Mouse (Mus musculus) hindbrain, embryonic 14.5 days (tissue): Measurements from ENCODE around the gene Slc25a36. TPM values are rescaled to one million over a fixed set of nuclear protein-coding genes. Genes with fewer than 3 reads are reported as not detected.

ENCODE experiments used
- ATAC-seq: fragments of 200-750 bp; cut with Nextera tagmentation; 2 replicates; pipeline ENCODE4 v1.8.0; 2017; ENCODE audit warnings: moderate number of reproducible peaks, mild to moderate bottlenecking, moderate TSS enrichment, moderate library complexity; ENCODE audit not compliant: low FRiP score
- DNase-seq: peaks from one replicate; pipeline ENCODE4 v3.0.0-alpha.2; 2015; ENCODE audit warnings: low spot score
- H3K27ac ChIP-seq: fragments of 300-500 bp; sonication (generic); 2 replicates; pipeline ENCODE4 v1.5.1; 2014; ENCODE audit warnings: mild to moderate bottlenecking, moderate library complexity
- H3K27me3 ChIP-seq: fragments of 300-500 bp; sonication (generic); 2 replicates; pipeline ENCODE4 v1.6.1; 2014; ENCODE audit warnings: mild to moderate bottlenecking, low read length, mixed read lengths; ENCODE audit not compliant: control insufficient read depth, insufficient read depth
- H3K36me3 ChIP-seq: fragments of 300-500 bp; sonication (generic); replicated peaks from 2 replicates; pipeline ENCODE4 v1.6.1; 2014; ENCODE audit not compliant: control insufficient read depth, insufficient read depth
- H3K4me1 ChIP-seq: fragments of 300-500 bp; sonication (generic); replicated peaks from 2 replicates; pipeline ENCODE4 v1.6.1; 2014; ENCODE audit warnings: antibody characterized with exemption, low read length, mixed read lengths; ENCODE audit not compliant: control insufficient read depth, insufficient read depth
- H3K4me2 ChIP-seq: fragments of 300-500 bp; sonication (generic); replicated peaks from 2 replicates; pipeline ENCODE4 v1.6.1; 2014; ENCODE audit warnings: mild to moderate bottlenecking, moderate library complexity
- H3K4me3 ChIP-seq: fragments of 300-500 bp; sonication (generic); replicated peaks from 2 replicates; pipeline ENCODE4 v1.5.1; 2014; ENCODE audit warnings: mild to moderate bottlenecking, low read length
- H3K9ac ChIP-seq: fragments of 300-500 bp; sonication (generic); 2 replicates; pipeline ENCODE4 v1.6.1; 2014
- H3K9me3 ChIP-seq: fragments of 300-500 bp; sonication (generic); 2 replicates; pipeline ENCODE4 v1.6.1; 2016; ENCODE audit warnings: low read length; ENCODE audit not compliant: control insufficient read depth
- WGBS: fragments of 180-500 bp; shearing (Covaris S2); extraction: QIAGEN DNeasy Blood & Tissue Kit; methylation state at CpG from one replicate; pipeline ENCODE4 v1.1.7; 2014; 5-methylcytosine and 5-hydroxymethylcytosine counted together
- polyA plus RNA-seq: library from polyadenylated mRNA; unstranded; fragments of >200 nt; fragmentation: Nextera tagmentation; extraction: Ambion mirVana; gene quantifications from 2 replicates; pipeline ENCODE4 v1.2.1, GENCODE M21; 2014

Gene Slc25a36
- polyA plus RNA-seq, 1 experiment from 2014 or later = 99.2 TPM

DNA sequence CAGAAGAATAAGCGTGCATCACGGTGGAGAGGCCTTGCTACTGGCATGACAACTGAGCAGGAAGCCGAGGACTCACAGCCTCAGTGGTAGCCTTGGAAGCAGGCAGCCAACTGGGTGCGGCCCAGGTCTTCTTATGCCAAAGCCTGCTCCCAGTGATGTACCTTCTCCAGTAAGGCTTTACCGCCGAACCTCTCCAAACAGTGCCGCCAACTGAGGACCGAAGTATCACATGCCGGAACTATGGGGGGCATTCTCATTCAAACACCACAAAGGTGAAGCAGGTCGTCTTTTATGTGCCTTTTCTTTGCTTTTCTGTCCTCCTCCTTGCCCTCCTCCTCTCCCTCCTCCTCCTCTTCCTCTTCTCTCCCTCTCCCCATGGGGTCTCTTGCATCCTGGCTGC is 3.3 kb upstream of the Slc25a36 start:
- WGBS = 84% methylated on average over 10 of the region's 10 CpGs
- DNase-seq = no peak

DNA sequence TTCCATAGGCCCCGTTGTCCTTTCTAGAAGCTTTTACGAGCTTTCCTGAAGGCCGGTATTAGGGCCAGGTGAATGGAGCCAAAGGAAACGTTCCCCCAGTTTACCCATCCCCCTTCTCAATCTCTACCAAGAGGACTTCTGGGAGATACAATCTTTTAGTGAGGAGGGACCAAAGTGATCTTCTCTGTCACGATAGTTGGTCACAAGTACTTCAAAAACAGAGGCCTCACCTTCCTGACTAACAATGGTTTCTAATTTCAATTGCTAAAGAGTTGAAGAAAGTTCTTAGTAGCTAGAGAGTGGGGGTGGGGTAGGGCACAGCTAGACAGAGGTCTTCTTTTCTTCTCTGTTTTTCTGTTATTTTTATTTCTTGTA is 2.6 kb upstream of the Slc25a36 start:
- 36% methylated on average over 5 of the region's 5 CpGs for WGBS
- H3K9ac ChIP-seq = no peak overlapping the region

More for the DNA sequence above, 3.3 kb upstream of the Slc25a36 start:
- H3K9ac ChIP-seq = no peak overlapping the region
- H3K27ac ChIP-seq = no peak overlapping the region
- ATAC-seq = no peak
- H3K9me3 ChIP-seq = no peaks in the 10 kb centered on the region
- H3K4me2 ChIP-seq = no peak overlapping the region
- H3K4me3 ChIP-seq = no peak overlapping the region
- H3K36me3 ChIP-seq = no peaks in the 10 kb centered on the region
- H3K27me3 ChIP-seq = no peaks in the 10 kb centered on the region
- H3K4me1 ChIP-seq = peaks cover 5% of the 10 kb centered on the region

DNA sequence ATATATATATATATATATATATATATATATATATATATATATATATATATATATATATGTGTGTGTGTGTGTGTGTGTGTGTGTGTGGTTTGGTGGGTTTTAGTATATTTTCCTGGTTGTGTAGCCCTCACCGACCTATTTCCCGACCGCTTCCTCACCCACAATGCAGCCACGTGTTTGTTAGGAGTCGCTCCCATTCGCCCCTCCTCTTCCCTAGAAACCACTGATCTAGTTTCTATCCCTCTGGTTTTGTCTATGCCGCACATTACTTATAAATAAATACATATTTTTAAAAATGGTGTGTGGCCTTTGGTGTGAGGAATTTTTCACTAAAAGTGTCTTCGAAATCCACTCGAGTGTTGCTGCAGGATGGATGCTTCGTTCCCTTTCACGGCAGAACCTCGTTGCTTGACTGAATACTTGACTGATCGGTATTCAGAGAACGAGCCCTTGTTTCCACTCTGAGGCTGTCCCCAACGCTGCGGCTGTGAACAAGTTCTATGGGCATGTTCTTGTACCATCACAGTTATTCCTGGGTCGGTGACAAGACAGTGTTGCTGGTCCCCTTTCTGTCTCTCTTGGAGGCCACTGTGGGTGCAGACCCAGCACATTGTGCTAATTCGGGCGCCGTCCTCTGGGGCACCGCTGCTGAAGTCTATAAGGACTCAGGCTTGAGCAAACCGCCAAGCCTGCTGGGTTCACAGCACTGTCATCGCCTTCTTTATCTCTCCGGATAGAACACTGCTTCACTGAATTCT is 2.0 kb upstream of the Slc25a36 start:
- no peak overlapping the region for H3K27ac ChIP-seq
- H3K9ac ChIP-seq = no peak overlapping the region
- no peak overlapping the region for H3K4me2 ChIP-seq
- H3K36me3 ChIP-seq = no peaks in the 10 kb centered on the region
- no peak for DNase-seq
- H3K4me1 ChIP-seq = peaks cover 13% of the 10 kb centered on the region
- 63% methylated on average over 24 of the region's 24 CpGs for whole genome bisulfite sequencing
- H3K4me3 ChIP-seq = no peak overlapping the region
- no peaks in the 10 kb centered on the region for H3K27me3 ChIP-seq
- no peaks in the 10 kb centered on the region for H3K9me3 ChIP-seq
- ATAC-seq = no peak

More for the DNA sequence above, 2.6 kb upstream of the Slc25a36 start:
- no peak overlapping the region for H3K4me2 ChIP-seq
- H3K27ac ChIP-seq = no peak overlapping the region
- H3K36me3 ChIP-seq = no peaks in the 10 kb centered on the region
- H3K4me1 ChIP-seq = peaks cover 13% of the 10 kb centered on the region
- H3K9me3 ChIP-seq = no peaks in the 10 kb centered on the region
- DNase-seq (no peak), ATAC-seq (no peak)
- no peaks in the 10 kb centered on the region for H3K27me3 ChIP-seq
- H3K4me3 ChIP-seq = no peak overlapping the region

DNA sequence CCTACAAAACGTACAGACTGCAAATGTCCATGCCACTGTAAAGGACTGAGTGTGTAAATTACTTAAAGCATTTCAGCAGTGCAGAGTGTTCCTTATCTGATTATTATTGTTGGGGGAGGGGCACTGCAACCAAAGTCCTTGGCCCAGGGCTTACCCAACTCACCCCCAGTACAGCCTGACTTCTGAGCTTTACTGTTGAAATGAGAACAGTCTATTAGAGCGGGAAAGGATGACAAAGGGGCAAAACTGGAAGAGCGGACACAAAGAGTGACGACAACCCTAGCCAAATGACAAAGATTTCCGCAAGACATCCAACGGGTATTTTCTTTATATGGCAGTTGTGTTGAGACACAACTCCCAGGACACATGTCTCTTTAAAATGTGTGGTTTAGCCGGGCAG is 1.3 kb upstream of the Slc25a36 start:
- DNase-seq = no peak
- peaks cover 13% of the 10 kb centered on the region for H3K4me1 ChIP-seq
- no peak overlapping the region for H3K4me2 ChIP-seq
- no peaks in the 10 kb centered on the region for H3K9me3 ChIP-seq
- H3K27me3 ChIP-seq = no peaks in the 10 kb centered on the region
- 88% methylated on average over 7 of the region's 7 CpGs for WGBS
- no peak for ATAC-seq
- no peak overlapping the region for H3K27ac ChIP-seq
- H3K9ac ChIP-seq = no peak overlapping the region
- H3K36me3 ChIP-seq = no peaks in the 10 kb centered on the region
- H3K4me3 ChIP-seq = no peak overlapping the region

DNA sequence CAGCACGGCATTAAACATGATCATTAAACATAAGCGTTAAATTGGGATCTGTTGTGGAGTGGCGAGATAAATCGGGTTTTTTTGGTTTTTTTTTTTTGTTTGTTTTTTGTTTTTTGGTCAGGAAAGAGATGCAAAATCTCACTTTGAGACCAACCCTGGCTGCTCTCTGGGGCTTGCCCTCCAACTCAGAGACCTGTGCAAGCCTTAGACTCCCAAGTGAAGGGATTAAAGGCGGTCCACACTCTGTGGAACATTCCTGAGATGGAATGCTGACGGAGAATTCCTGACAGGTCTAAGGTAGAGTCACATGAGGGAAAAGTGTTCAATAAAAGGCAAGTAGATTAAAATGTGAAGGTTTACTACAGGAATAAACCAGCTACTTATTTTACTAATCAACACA is 549 bp upstream of the Slc25a36 start:
- Histone ChIP-seq H3K4me3 (peak overlapping the region; percentile 82), H3K27ac (peak overlapping the region; percentile 88), H3K9ac (peak overlapping the region; percentile 56), H3K4me2 (peak overlapping the region; percentile 61), H3K36me3 (no peaks in the 10 kb centered on the region), H3K27me3 (no peaks in the 10 kb centered on the region), H3K9me3 (no peaks in the 10 kb centered on the region), H3K4me1 (peaks cover 13% of the 10 kb centered on the region)
- ATAC-seq (no peak), DNase-seq (peak; percentile 28)
- WGBS = 9% methylated on average over 6 of the region's 6 CpGs

DNA sequence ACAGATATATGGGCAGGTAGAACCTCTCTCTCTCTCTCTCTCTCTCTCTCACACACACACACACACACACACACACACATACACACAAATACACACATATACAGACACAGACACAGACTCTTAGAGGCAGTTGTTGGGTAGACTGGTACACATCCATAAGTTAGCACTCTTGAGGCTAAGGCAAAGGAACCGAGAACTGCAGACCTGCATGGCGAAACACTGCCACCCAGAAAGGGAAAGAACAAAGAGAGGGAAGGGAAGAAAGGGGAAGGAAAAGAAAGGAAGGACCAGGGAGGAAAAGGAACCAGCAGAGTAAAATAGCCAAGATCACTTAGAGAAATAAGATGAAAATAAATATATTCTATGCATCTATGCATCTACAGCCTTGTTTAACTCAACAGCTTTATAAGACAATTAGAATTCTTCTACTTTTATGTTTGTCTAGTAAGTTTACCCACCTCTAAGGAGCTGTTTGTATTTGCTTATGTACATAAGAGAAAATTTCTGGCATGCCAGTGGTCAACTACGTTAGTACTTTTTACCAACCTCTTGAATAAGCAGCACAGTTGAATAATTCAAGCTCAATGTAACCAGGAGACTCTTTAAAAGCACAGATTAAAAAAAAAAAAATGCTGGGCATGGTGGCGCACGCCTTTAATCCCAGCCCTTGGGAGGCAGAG is 4.3 kb downstream of the Slc25a36 start:
- DNase-seq (no peak), ATAC-seq (no peak)
- H3K27ac ChIP-seq = no peak overlapping the region
- H3K9ac ChIP-seq = no peak overlapping the region
- H3K4me1 ChIP-seq = peaks cover 18% of the 10 kb centered on the region
- no peaks in the 10 kb centered on the region for H3K9me3 ChIP-seq
- H3K27me3 ChIP-seq = no peaks in the 10 kb centered on the region
- no peak overlapping the region for H3K4me2 ChIP-seq
- H3K36me3 ChIP-seq = no peaks in the 10 kb centered on the region
- WGBS = 97% methylated on average over 5 of the region's 5 CpGs
- no peak overlapping the region for H3K4me3 ChIP-seq

DNA sequence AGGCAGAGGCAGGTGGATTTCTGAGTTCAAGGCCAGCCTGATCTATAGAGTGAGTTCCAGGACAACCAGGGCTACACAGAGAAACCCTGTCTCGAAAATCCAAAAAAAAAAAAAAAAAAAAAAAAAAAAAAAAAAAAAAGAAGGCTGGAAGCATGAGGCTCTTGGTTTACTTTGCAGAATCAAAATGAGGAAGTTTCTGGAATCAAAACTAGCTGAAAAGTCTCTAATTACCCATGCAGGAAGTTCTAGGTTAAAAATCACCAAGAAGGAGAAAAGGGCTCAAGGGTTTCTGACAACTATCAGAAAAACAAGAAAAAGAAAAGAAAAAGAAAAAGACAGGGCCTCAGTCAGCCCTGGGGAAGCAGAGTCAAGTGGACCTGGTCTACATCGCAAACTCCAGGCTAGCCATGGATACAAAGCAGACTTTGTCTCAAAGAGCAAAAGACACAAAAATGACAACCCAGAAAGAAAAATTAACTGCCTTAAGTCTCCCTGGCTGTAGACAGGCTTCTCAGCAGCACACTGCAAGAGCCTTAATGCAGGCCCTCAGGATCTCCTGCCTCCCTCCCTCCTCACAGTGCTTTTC is 5.5 kb downstream of the Slc25a36 start:
- Histone ChIP-seq H3K9me3 (no peaks in the 10 kb centered on the region), H3K4me2 (no peak overlapping the region), H3K27ac (no peak overlapping the region), H3K36me3 (no peaks in the 10 kb centered on the region), H3K9ac (no peak overlapping the region), H3K27me3 (no peaks in the 10 kb centered on the region), H3K4me1 (peaks cover 18% of the 10 kb centered on the region), H3K4me3 (no peak overlapping the region)
- DNase-seq (no peak), ATAC-seq (no peak)
- 93% methylated on average over 2 of the region's 2 CpGs for WGBS

DNA sequence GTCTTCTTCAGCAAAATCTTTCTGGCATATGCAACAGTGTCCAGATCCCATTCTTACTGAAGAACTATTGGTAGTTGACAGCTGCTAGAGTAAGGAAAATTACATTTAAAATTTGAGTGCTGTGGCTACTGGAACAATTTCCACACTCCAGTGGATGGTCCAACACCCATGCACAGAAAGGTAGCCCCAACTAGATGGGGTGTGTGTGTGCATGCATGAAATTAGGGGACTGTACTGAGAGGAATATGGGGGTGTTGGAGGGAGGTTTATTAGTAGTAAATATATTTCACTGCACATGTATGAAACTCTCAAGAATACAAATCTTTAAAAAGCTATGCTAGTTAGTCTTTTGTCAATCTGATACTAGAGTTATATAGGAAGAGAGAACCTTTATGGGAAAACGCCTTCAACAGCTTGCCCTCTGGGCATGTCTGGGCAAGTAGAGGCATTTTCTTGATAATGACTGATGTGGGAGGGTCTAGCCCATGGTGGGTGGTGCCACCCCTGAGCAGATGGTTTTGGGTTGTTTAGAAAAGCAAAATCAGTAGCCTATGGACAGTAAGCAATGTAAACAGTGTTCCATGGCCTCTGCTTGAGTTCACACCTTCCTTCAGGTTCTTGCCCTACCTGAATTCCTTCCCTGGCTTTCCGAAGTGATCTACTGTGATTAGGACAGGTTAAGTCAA is 7.4 kb downstream of the Slc25a36 start:
- Histone ChIP-seq H3K9me3 (no peaks in the 10 kb centered on the region), H3K9ac (no peak overlapping the region), H3K27me3 (no peaks in the 10 kb centered on the region), H3K4me1 (peaks cover 5% of the 10 kb centered on the region; the same call in 1 of the 2 replicates), H3K4me3 (no peak overlapping the region), H3K27ac (no peak overlapping the region), H3K36me3 (peaks cover 10% of the 10 kb centered on the region; the same call in 1 of the 2 replicates), H3K4me2 (no peak overlapping the region)
- DNase-seq (no peak), ATAC-seq (no peak)
- 87% methylated on average over 2 of the region's 2 CpGs for WGBS

DNA sequence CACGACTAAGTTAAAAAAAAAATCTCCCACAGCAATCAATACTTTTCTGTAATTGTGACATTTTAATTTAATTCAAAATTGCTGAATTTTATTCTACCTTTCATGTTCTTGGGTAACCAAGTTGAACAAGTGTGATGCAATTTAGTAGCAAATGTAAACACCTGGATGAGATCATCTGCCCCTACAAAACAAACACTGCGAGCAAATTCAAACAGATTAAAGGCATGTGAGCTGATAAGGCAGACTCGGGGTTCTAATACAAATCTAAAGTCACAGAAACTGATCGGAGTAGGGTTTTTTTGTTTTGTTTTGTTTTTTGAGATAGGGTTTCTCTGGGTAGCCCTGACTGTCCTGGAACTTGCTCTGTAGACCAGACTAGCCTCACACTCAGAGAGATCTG is 12.0 kb downstream of the Slc25a36 start:
- Histone ChIP-seq H3K4me3 (no peak overlapping the region), H3K27me3 (no peaks in the 10 kb centered on the region), H3K9me3 (no peaks in the 10 kb centered on the region), H3K4me1 (peaks cover 5% of the 10 kb centered on the region; the same call in 1 of the 2 replicates), H3K9ac (no peak overlapping the region), H3K27ac (no peak overlapping the region), H3K36me3 (peaks cover 48% of the 10 kb centered on the region), H3K4me2 (no peak overlapping the region)
- WGBS = 94% methylated on average over 4 of the region's 4 CpGs
- DNase-seq (no peak), ATAC-seq (no peak)
